Mouse (Mus musculus) kidney, embryonic 14.5 days (tissue): ENCODE results near the gene Tmem120b. TPM values are rescaled to one million over a fixed set of nuclear protein-coding genes. Genes with fewer than 3 reads are reported as not detected.

Experiments
- ATAC-seq: fragments of 200-750 bp; cut with Nextera tagmentation; 2 replicates; pipeline ENCODE4 v1.8.0; 2017; ENCODE audit warnings: moderate number of reproducible peaks, mild to moderate bottlenecking, moderate TSS enrichment, moderate library complexity; ENCODE audit not compliant: low FRiP score, low TSS enrichment
- H3K27ac ChIP-seq: fragments of 300-500 bp; sonication (generic); 2 replicates; pipeline ENCODE4 v1.5.1; 2014; ENCODE audit warnings: low read depth, mild to moderate bottlenecking, low read length, moderate library complexity, mixed read lengths
- H3K27me3 ChIP-seq: fragments of 300-500 bp; sonication (generic); 2 replicates; pipeline ENCODE4 v1.6.1; 2014; ENCODE audit warnings: mild to moderate bottlenecking, low read length; ENCODE audit not compliant: control insufficient read depth, insufficient read depth
- H3K36me3 ChIP-seq: fragments of 300-500 bp; sonication (generic); 2 replicates; pipeline ENCODE4 v1.6.1; 2014; ENCODE audit warnings: low read length, mixed read lengths; ENCODE audit not compliant: control insufficient read depth, insufficient read depth
- H3K4me1 ChIP-seq: fragments of 300-500 bp; sonication (generic); 2 replicates; pipeline ENCODE4 v1.6.1; 2014; ENCODE audit warnings: low read length, mixed read lengths; ENCODE audit not compliant: control insufficient read depth, insufficient read depth
- H3K4me2 ChIP-seq: fragments of 300-500 bp; sonication (generic); replicated peaks from 2 replicates; pipeline ENCODE4 v1.6.1; 2014; ENCODE audit warnings: low read depth, mild to moderate bottlenecking, low read length
- H3K4me3 ChIP-seq: fragments of 300-500 bp; sonication (generic); 2 replicates; pipeline ENCODE4 v1.5.1; 2014; ENCODE audit warnings: mild to moderate bottlenecking, low read length
- H3K9ac ChIP-seq: fragments of 300-500 bp; sonication (generic); 2 replicates; pipeline ENCODE4 v1.6.1; 2014; ENCODE audit warnings: low read depth, mild to moderate bottlenecking, low read length, moderate library complexity
- H3K9me3 ChIP-seq: fragments of 300-500 bp; sonication (generic); 2 replicates; pipeline ENCODE4 v1.6.1; 2016; ENCODE audit warnings: low read length; ENCODE audit not compliant: control insufficient read depth
- WGBS: fragments of 180-500 bp; shearing (Covaris S2); extraction: QIAGEN DNeasy Blood & Tissue Kit; methylation state at CpG from one replicate; pipeline ENCODE4 v1.1.7; 2014; 5-methylcytosine and 5-hydroxymethylcytosine counted together
- polyA plus RNA-seq: library from polyadenylated mRNA; unstranded; fragments of >200 nt; fragmentation: Nextera tagmentation; extraction: Ambion mirVana; gene quantifications from 2 replicates; pipeline ENCODE4 v1.2.1, GENCODE M21; 2014

The Tmem120b gene
- polyA plus RNA-seq, 1 experiment from 2014 or later: 12.0 TPM

DNA sequence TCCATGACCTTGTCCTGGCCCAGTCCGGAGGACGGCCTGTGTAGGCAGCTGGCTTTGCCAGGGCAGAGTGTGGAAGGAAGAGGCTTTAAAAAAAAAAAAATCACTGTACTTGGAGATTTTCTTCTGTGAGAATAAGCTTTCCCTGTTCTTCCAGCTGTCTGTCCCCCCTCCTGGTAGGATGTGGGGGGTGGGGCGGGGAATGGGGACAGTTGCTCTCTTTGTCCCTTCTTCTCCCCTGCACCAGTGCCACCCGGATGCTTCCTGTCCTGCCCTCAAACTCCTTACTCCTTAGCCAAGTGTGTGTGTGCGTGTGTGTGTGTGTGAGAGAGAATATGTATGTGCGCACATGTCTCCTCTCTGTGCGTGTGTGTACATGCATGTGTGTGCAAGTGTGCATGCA, 38.5 kb upstream of the Tmem120b start:
- Histone ChIP-seq H3K4me3 (no peak overlapping the region), H3K27ac (no peak overlapping the region), H3K9ac (no peak overlapping the region), H3K36me3 (peaks cover 15% of the 10 kb centered on the region; the same call in 1 of the 2 replicates), H3K4me2 (no peak overlapping the region), H3K27me3 (no peaks in the 10 kb centered on the region), H3K4me1 (peaks cover 11% of the 10 kb centered on the region), H3K9me3 (no peaks in the 10 kb centered on the region)
- 91% methylated on average over 7 of the region's 7 CpGs for WGBS
- ATAC-seq: no peak

DNA sequence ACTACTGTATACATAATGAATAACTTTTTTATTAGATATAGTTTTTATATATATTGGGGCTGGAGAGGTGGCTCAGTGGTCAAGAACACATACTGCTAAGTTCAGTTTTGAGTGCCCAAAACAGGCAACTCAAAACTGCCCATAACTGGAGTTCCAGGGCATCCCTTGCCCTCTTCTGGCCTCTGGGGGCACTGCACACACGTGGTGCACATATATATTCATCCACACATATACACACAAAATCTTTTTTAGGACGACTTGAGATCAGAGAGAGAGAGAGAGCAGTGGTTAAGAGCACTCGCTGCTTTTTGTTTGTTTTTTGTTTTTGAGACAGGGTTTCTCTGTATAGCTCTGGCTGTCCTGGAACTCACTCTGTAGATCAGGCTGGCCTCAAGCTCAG, 36.9 kb upstream of the Tmem120b start:
- no peak overlapping the region for H3K27ac ChIP-seq
- H3K9me3 ChIP-seq: no peaks in the 10 kb centered on the region
- peaks cover 15% of the 10 kb centered on the region; the same call in 1 of the 2 replicates for H3K36me3 ChIP-seq
- ATAC-seq: no peak
- H3K4me1 ChIP-seq: peaks cover 2% of the 10 kb centered on the region; the same call in 1 of the 2 replicates
- H3K4me3 ChIP-seq: no peak overlapping the region
- H3K9ac ChIP-seq: no peak overlapping the region
- no peaks in the 10 kb centered on the region for H3K27me3 ChIP-seq
- 93% methylated on average over 3 of the region's 3 CpGs for WGBS
- H3K4me2 ChIP-seq: no peak overlapping the region

DNA sequence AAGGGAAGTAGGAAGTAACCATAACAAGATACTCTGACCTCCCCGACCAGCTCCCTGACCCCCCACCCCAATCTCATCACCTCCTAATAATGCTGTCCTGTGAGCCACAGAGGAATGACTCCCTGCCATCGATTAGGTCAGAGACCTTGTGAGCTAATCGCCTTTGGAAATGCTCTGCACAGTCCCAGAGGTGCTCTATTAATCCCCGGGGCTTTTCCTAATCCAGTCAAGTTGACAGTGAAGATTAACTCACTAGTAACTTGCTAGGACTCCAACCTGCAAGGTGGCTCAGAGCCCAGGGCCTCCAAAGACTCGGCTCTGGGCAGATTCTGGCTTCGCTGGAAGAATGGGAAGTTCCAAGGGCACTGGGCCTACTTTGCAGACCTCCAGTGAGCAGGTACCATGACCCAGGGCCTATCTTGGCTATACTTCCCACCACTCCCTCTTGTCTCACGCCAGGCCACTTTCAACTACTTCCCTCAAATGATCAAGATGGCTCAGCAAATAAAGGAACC, 34.5 kb upstream of the Tmem120b start:
- H3K4me2 ChIP-seq: no peak overlapping the region
- WGBS: 71% methylated on average over 7 of the region's 7 CpGs
- no peak for ATAC-seq
- no peak overlapping the region for H3K4me3 ChIP-seq
- no peaks in the 10 kb centered on the region for H3K4me1 ChIP-seq
- H3K9me3 ChIP-seq: no peaks in the 10 kb centered on the region
- no peak overlapping the region for H3K27ac ChIP-seq
- peaks cover 15% of the 10 kb centered on the region; the same call in 1 of the 2 replicates for H3K36me3 ChIP-seq
- H3K9ac ChIP-seq: no peak overlapping the region
- no peaks in the 10 kb centered on the region for H3K27me3 ChIP-seq

DNA sequence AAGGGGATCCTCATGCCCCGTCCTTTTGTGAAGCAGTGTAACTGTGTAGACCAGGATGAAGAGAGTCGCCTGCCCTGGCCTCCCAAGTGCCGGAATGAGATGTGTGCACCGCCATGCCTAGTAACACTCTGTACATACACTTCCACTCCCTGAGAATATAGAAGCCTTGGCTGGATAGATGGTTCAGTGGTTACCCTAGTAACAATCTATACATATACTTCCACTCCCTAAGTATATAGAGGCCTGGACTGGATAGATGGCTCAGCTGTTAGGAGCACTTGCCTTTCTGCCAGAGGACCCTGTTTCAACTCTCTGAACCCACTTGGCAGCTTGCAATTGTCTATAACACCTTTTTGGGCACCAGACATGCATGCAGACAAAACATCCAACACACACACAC, 33.1 kb upstream of the Tmem120b start:
- H3K36me3 ChIP-seq: peaks cover 5% of the 10 kb centered on the region; the same call in 1 of the 2 replicates
- no peak overlapping the region for H3K9ac ChIP-seq
- H3K27ac ChIP-seq: no peak overlapping the region
- no peaks in the 10 kb centered on the region for H3K27me3 ChIP-seq
- H3K9me3 ChIP-seq: no peaks in the 10 kb centered on the region
- H3K4me3 ChIP-seq: no peak overlapping the region
- 85% methylated on average over 4 of the region's 4 CpGs for WGBS
- 0 out of 2 replicates have a peak, but pooled peaks cover 3% of the 10 kb centered on the region for H3K4me1 ChIP-seq
- ATAC-seq: no peak
- H3K4me2 ChIP-seq: no peak overlapping the region

DNA sequence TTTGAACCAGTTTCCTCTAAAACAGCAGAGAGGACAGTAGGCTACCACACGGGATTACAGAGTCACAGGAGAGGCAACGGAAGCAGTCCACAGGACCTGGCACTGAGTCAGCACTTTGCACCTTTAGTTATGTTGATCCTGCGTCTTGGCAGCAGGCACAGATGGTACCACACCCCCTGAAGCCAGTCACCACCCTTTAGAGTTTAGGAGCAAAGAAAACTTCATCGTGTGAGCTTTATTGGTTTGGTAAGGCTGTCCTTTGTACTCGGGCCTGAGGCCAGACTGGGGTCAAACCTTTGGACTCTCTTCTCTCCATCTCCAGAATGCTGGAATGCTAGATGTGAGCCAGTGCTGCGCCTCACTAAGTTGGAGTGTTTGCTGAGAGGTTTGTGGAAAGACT, 32.7 kb upstream of the Tmem120b start:
- no peak overlapping the region for H3K4me2 ChIP-seq
- WGBS: 16% methylated on average over 6 of the region's 6 CpGs
- H3K9me3 ChIP-seq: no peaks in the 10 kb centered on the region
- no peaks in the 10 kb centered on the region for H3K27me3 ChIP-seq
- no peak for ATAC-seq
- H3K9ac ChIP-seq: no peak overlapping the region
- H3K4me1 ChIP-seq: 0 out of 2 replicates have a peak, but pooled peaks cover 3% of the 10 kb centered on the region
- peaks cover under 1% of the 10 kb centered on the region; the same call in 1 of the 2 replicates for H3K36me3 ChIP-seq
- no peak overlapping the region for H3K27ac ChIP-seq
- H3K4me3 ChIP-seq: no peak overlapping the region

DNA sequence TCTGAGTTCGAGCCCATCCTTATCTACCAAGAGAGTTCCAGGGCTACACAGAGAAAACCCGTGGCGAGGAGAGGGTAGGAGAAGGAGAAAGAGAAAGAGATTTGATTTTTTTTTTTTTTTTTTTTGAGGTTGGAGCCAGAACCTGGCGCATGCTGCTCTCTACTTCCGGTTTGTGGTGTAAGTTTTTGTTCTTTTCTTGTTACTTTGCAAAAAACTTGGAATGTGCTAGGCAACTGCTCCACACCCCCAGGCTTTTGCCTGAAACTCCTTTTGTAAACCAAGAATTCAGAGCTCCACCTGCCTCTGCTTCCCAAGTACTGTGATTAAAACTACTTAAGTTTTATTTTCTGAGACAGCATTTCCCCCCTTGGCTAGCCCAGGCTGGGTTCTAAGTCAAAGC, 30.1 kb upstream of the Tmem120b start:
- Histone ChIP-seq H3K27me3 (no peaks in the 10 kb centered on the region), H3K4me3 (no peak overlapping the region), H3K9ac (no peak overlapping the region), H3K4me1 (0 out of 2 replicates have a peak, but pooled peaks cover 3% of the 10 kb centered on the region), H3K9me3 (no peaks in the 10 kb centered on the region), H3K27ac (no peak overlapping the region), H3K36me3 (no peaks in the 10 kb centered on the region), H3K4me2 (no peak overlapping the region)
- WGBS: 89% methylated on average over 5 of the region's 5 CpGs
- no peak for ATAC-seq

DNA sequence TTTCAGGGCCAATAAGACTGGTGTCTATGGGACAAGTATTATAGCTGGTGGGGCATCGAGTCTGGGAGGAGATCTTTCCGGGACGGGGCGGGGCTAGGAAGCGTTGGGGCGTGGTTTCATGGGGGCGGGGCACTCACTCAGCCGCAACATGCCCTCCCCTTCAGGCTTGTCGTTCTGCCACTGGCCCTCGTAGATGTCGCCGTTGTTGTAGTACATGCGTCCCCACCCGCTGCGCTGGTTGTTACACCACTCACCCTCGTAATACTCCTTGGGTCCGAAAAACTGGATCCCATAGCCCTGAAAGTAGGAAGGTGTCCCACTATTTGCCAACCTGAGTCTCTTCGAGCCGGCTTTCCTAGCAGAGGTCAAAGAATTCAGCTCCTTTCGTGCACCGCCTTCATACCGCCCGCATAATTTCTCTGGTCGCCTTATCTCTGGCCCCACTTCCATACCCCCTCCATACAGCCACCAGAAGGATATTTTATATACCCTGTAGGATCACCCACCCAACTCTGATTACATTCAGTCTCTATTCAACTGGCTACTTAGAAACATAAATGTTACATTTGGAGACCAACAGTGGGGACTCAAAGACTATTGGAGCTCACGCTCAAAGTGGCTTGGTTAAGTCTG, 29.0 kb upstream of the Tmem120b start:
- H3K4me3 ChIP-seq: peak overlapping the region; percentile 29
- H3K4me1 ChIP-seq: 0 out of 2 replicates have a peak, but pooled peaks cover 3% of the 10 kb centered on the region
- H3K4me2 ChIP-seq: peak overlapping the region; percentile 50
- peak; percentile 64 for ATAC-seq
- H3K27ac ChIP-seq: no peak overlapping the region
- 5% methylated on average over 25 of the region's 25 CpGs for WGBS
- no peaks in the 10 kb centered on the region for H3K9me3 ChIP-seq
- H3K36me3 ChIP-seq: no peaks in the 10 kb centered on the region
- H3K27me3 ChIP-seq: no peaks in the 10 kb centered on the region
- H3K9ac ChIP-seq: peak overlapping the region; percentile 34; the same call in 1 of the 2 replicates

DNA sequence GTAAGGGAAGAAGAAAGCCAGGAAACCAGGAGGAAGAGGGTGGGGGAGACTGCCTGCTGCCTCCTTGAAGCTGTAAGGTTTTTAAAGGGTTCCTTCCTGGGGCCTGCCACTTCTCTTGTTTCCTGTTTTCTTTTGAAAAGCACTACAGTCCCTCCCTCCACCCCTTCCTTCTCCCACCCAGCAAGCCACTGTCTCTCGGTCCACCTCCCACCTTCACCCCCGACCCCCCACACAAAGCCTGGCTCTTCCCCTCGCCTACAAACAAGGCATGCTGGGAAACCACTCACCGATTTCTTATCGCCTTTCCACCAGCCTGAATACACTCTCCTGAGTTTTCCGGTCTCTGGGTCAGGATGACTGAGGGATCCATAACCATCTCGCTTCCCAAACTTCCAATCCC, 27.4 kb upstream of the Tmem120b start:
- H3K4me1 ChIP-seq: 0 out of 2 replicates have a peak, but pooled peaks cover 3% of the 10 kb centered on the region
- H3K4me3 ChIP-seq: no peak overlapping the region
- ATAC-seq: no peak
- H3K9ac ChIP-seq: no peak overlapping the region
- H3K27ac ChIP-seq: 0 out of 2 replicates have a peak overlapping the region, but pooled peaks have one; percentile 11
- H3K27me3 ChIP-seq: no peaks in the 10 kb centered on the region
- no peaks in the 10 kb centered on the region for H3K36me3 ChIP-seq
- H3K9me3 ChIP-seq: no peaks in the 10 kb centered on the region
- 49% methylated on average over 7 of the region's 7 CpGs for WGBS
- no peak overlapping the region for H3K4me2 ChIP-seq

DNA sequence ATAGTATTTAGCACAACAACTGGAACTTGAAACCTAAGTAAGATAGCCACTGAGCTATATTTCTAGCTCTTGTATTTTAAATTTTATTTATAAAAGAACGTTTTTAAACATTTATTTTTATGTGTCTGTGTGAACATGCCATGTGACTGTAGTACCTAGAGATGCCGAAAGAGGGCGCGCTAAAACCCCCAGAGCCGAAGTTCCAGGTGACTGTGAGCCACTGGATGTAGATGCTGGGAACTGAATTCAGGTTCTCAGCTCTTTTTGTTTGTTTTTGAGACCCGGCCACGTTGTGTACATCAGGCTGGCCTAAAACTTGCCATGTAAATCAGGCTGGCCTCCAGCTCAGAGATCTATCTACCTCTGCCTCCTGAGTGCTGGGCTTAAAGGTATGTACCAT, 24.4 kb upstream of the Tmem120b start:
- Histone ChIP-seq H3K27me3 (no peaks in the 10 kb centered on the region), H3K27ac (no peak overlapping the region), H3K36me3 (no peaks in the 10 kb centered on the region), H3K9me3 (no peaks in the 10 kb centered on the region), H3K4me1 (0 out of 2 replicates have a peak, but pooled peaks cover 3% of the 10 kb centered on the region), H3K4me2 (no peak overlapping the region), H3K9ac (no peak overlapping the region), H3K4me3 (no peak overlapping the region)
- 21% methylated on average over 7 of the region's 7 CpGs for WGBS
- ATAC-seq: no peak
